Mouse (Mus musculus) ES-E14 (cell line): Measurements from ENCODE around the gene Ccdc40.

Experiments
- CHD2 ChIP-seq: IDR thresholded peaks from 2 replicates; pipeline ENCODE4 v1.6.1; 2014; ENCODE audit warnings: mild to moderate bottlenecking, low read depth, low read length, inconsistent platforms
- MAFK ChIP-seq: IDR thresholded peaks from 2 replicates; pipeline ENCODE4 v1.6.1; 2014; ENCODE audit warnings: mild to moderate bottlenecking, low read depth, low read length, inconsistent platforms; ENCODE audit not compliant: insufficient read depth

DNA sequence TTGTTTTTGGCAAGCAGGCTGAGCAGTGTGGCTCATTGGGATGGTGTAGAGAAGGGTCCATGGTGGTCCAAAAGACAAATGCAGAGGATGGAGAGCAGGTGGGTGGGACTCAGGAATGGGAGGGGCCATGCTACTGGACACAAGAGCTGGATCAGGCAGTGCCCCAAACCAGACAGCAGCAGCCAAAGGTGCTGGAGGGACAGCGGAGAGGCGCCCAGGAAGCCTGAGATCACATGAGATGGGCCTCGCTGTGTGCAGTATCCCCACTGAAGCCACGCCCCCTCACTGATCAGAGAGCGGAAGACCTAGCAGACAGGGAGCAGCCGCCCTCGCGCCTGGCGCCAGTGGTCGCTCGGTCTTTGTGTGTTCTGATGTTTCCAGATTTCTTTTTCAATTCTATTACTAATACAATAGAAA is 9.9 kb downstream of the Ccdc40 start:
- TF ChIP-seq MAFK: no peak
- TF ChIP-seq CHD2: no peak
